Mouse (Mus musculus) liver, embryonic 14.5 days (tissue): ENCODE results near the gene Ugt1a7c.

Experiments used
- CTCF ChIP-seq: IDR thresholded peaks from 2 replicates; pipeline ENCODE4 v1.5.1; 2016; ENCODE audit warnings: antibody characterized with exemption, low read depth, control low read depth
- EP300 ChIP-seq: IDR thresholded peaks from 2 replicates; pipeline ENCODE4 v1.6.1; 2016; ENCODE audit warnings: antibody characterized with exemption, low read depth

- TF ChIP-seq CTCF (no peak), EP300 (no peak)
These were observed 151.5 kb downstream of the Ugt1a7c start for GRCm38 (mm10) chr1:88246386-88246785.
